Comparison of ENCODE assay signal across 8 mouse cellular contexts in genomic region chr16:43409910-43410612, GRCm38 (mm10).
A peak's percentile ranks its signal among the peaks of the same experiment; 100 is the strongest.
DNase-seq lines count a peak whose midpoint lies in the region.

No protein-coding gene starts in this region.

- DNase-seq in adrenal gland, postnatal 14 days = peak; percentile 69
- DNase-seq in adrenal gland, adult 8-10 months = no peak
- peak; percentile 43 for DNase-seq in ovary, postnatal 14 days (ENCODE audit: low spot score)
- no peak for DNase-seq in ovary, postnatal 10 days (ENCODE audit: low spot score)
- peak; percentile 49 for DNase-seq in gastrocnemius, postnatal 14 days
- DNase-seq in right cerebral cortex, postnatal 14 days = peak; percentile 30
- DNase-seq in T-cell, adult 2 months (ENCODE audit: low spot score) = no peak
- DNase-seq in embryo, embryonic 9.5 days (ENCODE audit: extremely low spot score) = no peak

- intact Hi-C loops in gastrocnemius, postnatal 14 days (cut with DNase I; ENCODE audit: low total_unique reads) = no loop called here

Comparison
In these comparisons a context has a peak if more than half of its experiments do, and no peak if none do; other contexts are left out.
1. DNase-seq: peak in adrenal gland, postnatal 14 days (single experiment), ovary, postnatal 14 days (single experiment), gastrocnemius, postnatal 14 days (single experiment) and right cerebral cortex, postnatal 14 days (single experiment); none in adrenal gland, adult 8-10 months (single experiment), ovary, postnatal 10 days (single experiment), T-cell, adult 2 months (single experiment) and embryo, embryonic 9.5 days (single experiment).